Mouse (Mus musculus): ENCODE measurements around the gene Kcnq1.

DNA sequence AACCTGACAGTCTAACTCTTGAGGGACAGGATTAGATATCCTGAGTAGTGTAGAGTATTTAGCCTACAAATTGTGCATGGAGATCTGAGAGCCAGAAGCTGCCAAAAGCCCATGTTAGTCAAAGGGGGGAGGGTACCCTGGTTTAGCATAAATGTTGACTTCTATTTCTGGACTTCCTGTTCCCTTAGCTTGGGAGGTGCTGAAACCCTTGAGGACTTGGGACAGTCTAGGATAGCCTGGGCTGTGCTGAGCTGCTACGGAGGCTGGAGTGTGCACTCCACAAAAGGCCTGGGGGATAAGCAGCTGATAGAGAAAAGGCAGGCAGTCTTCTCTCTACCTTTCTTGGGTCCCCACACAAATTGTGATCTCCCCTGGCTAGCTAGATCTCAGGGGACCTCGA lies 177.5 kb downstream of the Kcnq1 start:
- no peak for TF ChIP-seq POLR2A (IDR thresholded peaks at IDR 0.05; ENCODE audit: extremely low read depth, insufficient read depth, low read length)
- TF ChIP-seq CTCF (IDR thresholded peaks at IDR 0.05; ENCODE audit: extremely low read depth, insufficient read depth, low read length): no peak
